Mouse (Mus musculus) ES-E14 (cell line): ENCODE measurements around the gene Cort.

Experiments
- CHD2 ChIP-seq: IDR thresholded peaks from 2 replicates; pipeline ENCODE4 v1.6.1; 2014; ENCODE audit warnings: mild to moderate bottlenecking, low read depth, low read length, inconsistent platforms
- HCFC1 ChIP-seq: IDR thresholded peaks from 2 replicates; pipeline ENCODE4 v1.6.1; 2012; ENCODE audit warnings: low read length, inconsistent platforms, borderline replicate concordance; ENCODE audit not compliant: insufficient read depth
- ZC3H11A ChIP-seq: IDR thresholded peaks from 2 replicates; pipeline ENCODE4 v1.6.1; 2012; ENCODE audit warnings: low read depth, mild to moderate bottlenecking, inconsistent platforms, low read length, borderline replicate concordance
- ZNF384 ChIP-seq: IDR thresholded peaks from 2 replicates; pipeline ENCODE4 v1.6.1; 2012; ENCODE audit warnings: low read depth, low read length, inconsistent platforms

GRCm38 (mm10) chr4:149170394-149170931, 43.9 kb upstream of the Cort start:
- TF ChIP-seq ZC3H11A (no peak), HCFC1 (no peak), CHD2 (no peak), ZNF384 (no peak)
